Mouse (Mus musculus) midbrain, embryonic 11.5 days (tissue): ENCODE results near the gene Lect2. TPM values are rescaled to one million over a fixed set of nuclear protein-coding genes. Genes with fewer than 3 reads are reported as not detected.

Experiments
- ATAC-seq: fragments of 200-750 bp; cut with Nextera tagmentation; 2 replicates; pipeline ENCODE4 v1.8.0; 2017; ENCODE audit warnings: moderate TSS enrichment, moderate library complexity; ENCODE audit not compliant: low FRiP score
- DNase-seq: peaks from one replicate; pipeline ENCODE4 v3.0.0; 2015; ENCODE audit warnings: low spot score; ENCODE audit errors: missing footprints
- H3K27ac ChIP-seq: fragments of 300-500 bp; sonication (generic); 2 replicates; pipeline ENCODE4 v1.5.1; 2014; ENCODE audit warnings: low read depth, low read length
- H3K27me3 ChIP-seq: fragments of 300-500 bp; sonication (generic); 2 replicates; pipeline ENCODE4 v1.6.1; 2014; ENCODE audit warnings: mild to moderate bottlenecking, low read length, moderate library complexity, mixed read lengths; ENCODE audit not compliant: control insufficient read depth, insufficient read depth
- H3K36me3 ChIP-seq: fragments of 300-500 bp; sonication (generic); 2 replicates; pipeline ENCODE4 v1.6.1; 2014; ENCODE audit warnings: mild to moderate bottlenecking, low read length, moderate library complexity, mixed read lengths; ENCODE audit not compliant: control insufficient read depth, insufficient read depth
- H3K4me1 ChIP-seq: fragments of 300-500 bp; sonication (generic); 2 replicates; pipeline ENCODE4 v1.6.1; 2014; ENCODE audit warnings: low read length; ENCODE audit not compliant: control insufficient read depth, insufficient read depth
- H3K4me2 ChIP-seq: fragments of 300-500 bp; sonication (generic); 2 replicates; pipeline ENCODE4 v1.6.1; 2014; ENCODE audit warnings: mild to moderate bottlenecking, moderate library complexity
- H3K4me3 ChIP-seq: fragments of 300-500 bp; sonication (generic); 2 replicates; pipeline ENCODE4 v1.5.1; 2014; ENCODE audit warnings: low read depth, low read length
- H3K9ac ChIP-seq: fragments of 300-500 bp; sonication (generic); 2 replicates; pipeline ENCODE4 v1.6.1; 2014; ENCODE audit warnings: low read length
- H3K9me3 ChIP-seq: fragments of 300-500 bp; sonication (generic); 2 replicates; pipeline ENCODE4 v1.6.1; 2016; ENCODE audit warnings: low read length; ENCODE audit not compliant: control insufficient read depth
- WGBS: fragments of 180-500 bp; shearing (Covaris S2); extraction: QIAGEN DNeasy Blood & Tissue Kit; methylation state at CpG from one replicate; pipeline ENCODE4 v1.1.7; 2014; 5-methylcytosine and 5-hydroxymethylcytosine counted together
- polyA plus RNA-seq: library from polyadenylated mRNA; unstranded; fragments of >200 nt; fragmentation: Nextera tagmentation; extraction: Ambion mirVana; gene quantifications from 2 replicates; pipeline ENCODE4 v1.2.1, GENCODE M21; 2014

The Lect2 gene
- polyA plus RNA-seq, 1 experiment from 2014 or later: not detected

- H3K4me1 ChIP-seq: no peaks in the 10 kb centered on the region
- H3K36me3 ChIP-seq: no peaks in the 10 kb centered on the region
- H3K27me3 ChIP-seq: no peaks in the 10 kb centered on the region
- H3K4me3 ChIP-seq: no peak overlapping the region
- no peak overlapping the region for H3K4me2 ChIP-seq
- ATAC-seq (no peak), DNase-seq (peak; percentile 8)
- no peak overlapping the region for H3K9ac ChIP-seq
- no peaks in the 10 kb centered on the region; the same call in 1 of the 2 replicates for H3K9me3 ChIP-seq
- WGBS: 84% methylated on average over 4 of the region's 4 CpGs
- H3K27ac ChIP-seq: no peak overlapping the region
These were observed 19.3 kb downstream of the Lect2 start for GRCm38 (mm10) chr13:56529031-56529430.

DNA sequence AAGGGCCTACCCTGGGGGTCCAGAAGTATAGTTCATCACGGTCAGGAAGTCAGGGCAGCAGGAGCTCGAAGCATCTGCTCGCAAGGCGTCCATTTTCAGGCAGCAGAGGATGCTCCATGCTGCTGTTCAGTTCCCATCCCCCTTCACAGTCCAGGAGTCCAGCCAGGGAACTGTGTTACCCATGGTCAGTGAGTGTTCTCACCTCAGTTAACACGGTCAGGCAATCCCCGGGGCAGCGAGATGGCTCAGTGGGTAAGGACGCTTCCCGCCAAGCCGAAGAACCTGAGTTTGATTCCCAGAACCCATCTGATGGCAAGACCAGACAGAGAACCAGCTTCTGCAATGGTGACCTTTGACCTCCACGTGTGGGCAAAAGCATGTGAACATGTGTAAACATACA, 20.0 kb downstream of the Lect2 start:
- Histone ChIP-seq H3K27me3 (no peaks in the 10 kb centered on the region), H3K27ac (no peak overlapping the region), H3K9me3 (no peaks in the 10 kb centered on the region), H3K4me3 (no peak overlapping the region), H3K4me1 (no peaks in the 10 kb centered on the region), H3K36me3 (no peaks in the 10 kb centered on the region), H3K9ac (no peak overlapping the region), H3K4me2 (no peak overlapping the region)
- 92% methylated on average over 11 of the region's 11 CpGs for WGBS
- no peak for ATAC-seq
- no peak for DNase-seq

DNA sequence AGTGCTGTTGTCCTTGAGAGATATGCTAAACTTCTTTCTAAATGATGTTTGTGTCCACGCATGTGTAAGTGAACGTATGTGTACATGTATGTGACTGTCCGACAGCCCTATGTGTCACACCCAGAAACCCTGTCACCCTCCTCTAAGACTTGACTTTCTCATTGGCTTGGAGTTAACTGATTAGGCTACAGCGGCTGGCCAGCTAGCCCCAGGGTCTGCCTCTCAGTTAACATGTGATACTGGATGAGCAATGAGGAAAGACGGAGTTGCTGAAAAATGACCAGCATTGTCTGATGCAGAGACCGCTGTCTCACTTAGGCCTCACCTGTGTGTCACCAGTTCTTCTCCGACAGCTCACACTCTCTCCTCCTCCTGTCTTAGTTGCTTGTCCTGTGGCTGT, 20.5 kb downstream of the Lect2 start:
- Histone ChIP-seq H3K27me3 (no peaks in the 10 kb centered on the region), H3K9me3 (no peaks in the 10 kb centered on the region), H3K9ac (no peak overlapping the region), H3K36me3 (no peaks in the 10 kb centered on the region), H3K4me2 (no peak overlapping the region), H3K4me1 (peaks cover under 1% of the 10 kb centered on the region; the same call in 1 of the 2 replicates), H3K4me3 (no peak overlapping the region), H3K27ac (no peak overlapping the region)
- DNase-seq (no peak), ATAC-seq (no peak)
- WGBS: 94% methylated on average over 7 of the region's 7 CpGs

DNA sequence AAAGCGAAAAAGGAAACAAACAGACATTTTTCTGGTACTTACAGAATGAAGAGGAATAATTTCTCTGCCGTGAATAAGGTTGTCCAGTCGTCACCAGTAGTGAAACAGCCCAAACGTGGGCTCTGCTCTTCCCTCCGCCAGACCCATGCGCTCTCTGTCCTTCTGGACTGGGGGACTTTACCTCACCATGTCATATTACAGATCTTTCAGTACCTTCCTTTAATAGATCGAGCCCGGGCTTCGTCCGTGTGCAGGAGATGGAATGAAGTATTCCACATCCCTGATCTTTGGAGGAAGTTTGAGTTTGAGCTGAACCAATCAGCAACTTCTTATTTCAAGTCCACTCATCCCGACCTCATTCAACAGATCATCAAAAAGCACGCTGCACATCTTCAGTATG, 21.4 kb downstream of the Lect2 start:
- H3K27me3 ChIP-seq: no peaks in the 10 kb centered on the region

GRCm38 (mm10) chr13:56522821-56523167, 25.5 kb downstream of the Lect2 start:
- ATAC-seq: no peak
- H3K27ac ChIP-seq: no peak overlapping the region

More for the DNA sequence above, 21.4 kb downstream of the Lect2 start:
- DNase-seq (no peak), ATAC-seq (no peak)
- no peak overlapping the region for H3K4me3 ChIP-seq
- H3K9me3 ChIP-seq: no peaks in the 10 kb centered on the region
- 86% methylated on average over 12 of the region's 12 CpGs for WGBS
- no peak overlapping the region for H3K9ac ChIP-seq
- H3K36me3 ChIP-seq: no peaks in the 10 kb centered on the region
- H3K27ac ChIP-seq: no peak overlapping the region
- no peak overlapping the region for H3K4me2 ChIP-seq
- H3K4me1 ChIP-seq: peaks cover 2% of the 10 kb centered on the region; the same call in 1 of the 2 replicates

DNA sequence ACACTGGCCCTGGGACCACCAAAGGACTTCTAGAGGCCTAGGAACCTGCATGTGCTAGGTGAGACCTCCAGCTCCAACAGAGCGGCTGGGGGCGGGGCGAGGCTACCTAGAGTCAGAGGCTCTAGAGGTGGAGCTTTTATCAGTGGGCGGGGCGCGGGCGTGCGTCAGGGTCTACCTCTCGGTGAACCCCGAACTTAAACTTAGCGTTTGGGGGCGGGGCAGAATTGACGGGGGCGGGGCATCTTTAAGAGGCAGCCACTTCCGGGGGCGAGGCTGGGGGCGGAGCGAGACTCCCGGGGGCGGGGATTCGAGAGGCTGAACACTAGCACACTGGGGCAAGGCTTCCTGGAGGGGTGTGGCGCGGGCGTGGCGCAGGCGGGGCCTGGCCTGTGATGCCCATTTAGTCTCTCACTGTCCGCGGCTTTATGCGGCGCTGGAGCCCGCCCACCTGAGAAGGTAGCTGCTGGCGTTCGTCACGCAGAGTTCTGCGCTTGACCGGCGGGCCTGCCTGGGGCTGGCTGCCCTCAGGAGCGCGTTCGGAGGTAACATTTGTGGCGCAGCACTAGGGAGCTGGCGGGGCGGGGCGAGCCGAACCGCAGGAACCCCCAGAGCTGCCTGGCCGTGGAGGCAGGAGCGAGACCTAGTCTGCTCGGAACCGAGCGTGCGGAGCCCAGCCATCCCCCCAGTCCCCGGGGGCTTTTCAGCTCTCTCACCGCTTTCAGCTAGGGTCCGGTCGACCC, 26.1 kb downstream of the Lect2 start, which contains the start of gene Fbxl21:
Gene Fbxl21, plus strand, starts transcription at position 392 of the 740 bp plus-strand sequence.
- ATAC-seq (peak; percentile 97), DNase-seq (peak; percentile 99)
- H3K36me3 ChIP-seq: no peaks in the 10 kb centered on the region
- peak within 1 kb of the TSS; percentile 70 for H3K9ac ChIP-seq
- no peaks in the 10 kb centered on the region for H3K9me3 ChIP-seq
- no peak within 1 kb of the TSS for H3K27ac ChIP-seq
- 2% methylated on average over 52 of the region's 56 CpGs for WGBS
- H3K4me1 ChIP-seq: peaks cover 2% of the 10 kb centered on the region; the same call in 1 of the 2 replicates
- no peaks in the 10 kb centered on the region for H3K27me3 ChIP-seq
- peak within 1 kb of the TSS; percentile 68 for H3K4me3 ChIP-seq
- peak within 1 kb of the TSS; percentile 78 for H3K4me2 ChIP-seq

More at GRCm38 (mm10) chr13:56522821-56523167, 25.5 kb downstream of the Lect2 start:
- H3K4me3 ChIP-seq: peak overlapping the region; percentile 68
- no peaks in the 10 kb centered on the region for H3K9me3 ChIP-seq
- DNase-seq: no peak
- H3K27me3 ChIP-seq: no peaks in the 10 kb centered on the region
- H3K4me2 ChIP-seq: peak overlapping the region; percentile 78
- WGBS: 11% methylated on average over 8 of the region's 8 CpGs
- H3K4me1 ChIP-seq: peaks cover 2% of the 10 kb centered on the region; the same call in 1 of the 2 replicates
- peak overlapping the region; percentile 70 for H3K9ac ChIP-seq
- no peaks in the 10 kb centered on the region for H3K36me3 ChIP-seq

DNA sequence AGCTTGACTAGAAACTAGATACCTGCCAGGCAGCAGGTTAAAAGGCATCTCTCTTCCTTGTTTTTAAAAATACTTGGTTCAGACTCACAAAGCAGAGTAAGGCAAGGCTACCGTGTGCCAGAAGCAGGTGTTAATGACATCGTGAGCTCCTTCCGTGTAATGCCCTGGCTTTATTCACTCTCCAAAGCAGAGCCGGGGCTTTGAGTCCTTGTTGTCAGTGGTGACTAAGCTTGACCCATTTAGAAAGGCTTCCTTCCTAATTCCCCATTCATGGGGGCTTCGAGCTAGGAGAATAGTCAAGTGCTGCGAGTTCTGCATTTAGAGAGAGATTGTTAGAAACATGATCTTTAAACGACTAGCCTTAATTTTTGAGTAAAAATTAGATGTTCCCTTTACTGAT, 31.5 kb downstream of the Lect2 start:
- Histone ChIP-seq H3K36me3 (no peaks in the 10 kb centered on the region), H3K9me3 (no peaks in the 10 kb centered on the region), H3K4me1 (peaks cover 3% of the 10 kb centered on the region; the same call in 1 of the 2 replicates), H3K4me3 (no peak overlapping the region), H3K27ac (no peak overlapping the region), H3K4me2 (no peak overlapping the region), H3K9ac (no peak overlapping the region), H3K27me3 (no peaks in the 10 kb centered on the region)
- WGBS: 24% methylated on average over 7 of the region's 7 CpGs
- ATAC-seq: no peak
- no peak for DNase-seq

DNA sequence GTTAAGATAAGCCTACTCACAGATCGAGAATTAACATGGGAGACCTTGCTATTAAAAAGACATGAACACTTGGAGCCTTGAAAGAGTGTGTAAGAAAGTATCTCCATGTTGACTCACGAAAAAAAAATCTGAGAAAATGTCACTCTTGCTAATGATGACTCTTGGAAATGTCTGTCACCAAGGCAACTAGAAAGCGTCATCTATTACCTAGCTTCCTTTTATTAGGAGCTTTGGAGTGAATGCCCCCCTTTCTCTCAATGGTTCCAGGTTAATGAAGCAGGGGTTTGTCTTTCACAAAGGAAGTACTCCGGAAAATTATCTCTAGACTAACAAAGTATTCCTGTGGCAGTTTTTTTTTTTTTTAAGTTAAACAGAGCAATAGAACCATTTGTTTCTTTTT, 32.0 kb downstream of the Lect2 start:
- DNase-seq: no peak
- Histone ChIP-seq H3K27ac (no peak overlapping the region), H3K4me3 (no peak overlapping the region), H3K4me2 (no peak overlapping the region), H3K9ac (no peak overlapping the region), H3K9me3 (no peaks in the 10 kb centered on the region), H3K36me3 (no peaks in the 10 kb centered on the region), H3K27me3 (no peaks in the 10 kb centered on the region), H3K4me1 (peaks cover 3% of the 10 kb centered on the region; the same call in 1 of the 2 replicates)
- 70% methylated on average over 4 of the region's 4 CpGs for WGBS
- no peak for ATAC-seq

DNA sequence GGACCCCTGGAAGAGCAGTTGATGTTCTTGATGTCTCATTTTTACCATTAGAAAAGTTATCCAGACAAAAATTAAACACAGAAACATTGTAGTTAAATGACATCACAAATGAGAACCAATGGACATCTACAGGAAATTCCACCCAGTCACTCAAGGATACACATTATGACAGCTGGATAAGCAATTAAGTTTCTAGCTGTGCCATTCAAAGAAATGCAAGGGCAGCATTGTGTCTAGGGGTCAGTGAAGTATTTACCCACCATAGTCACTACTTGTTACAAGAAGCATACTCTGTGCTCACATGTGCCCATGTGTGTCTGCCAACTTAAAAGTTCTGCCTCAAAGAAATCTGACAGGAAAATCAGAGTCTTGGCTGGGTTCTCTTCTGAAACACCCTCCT, 34.7 kb downstream of the Lect2 start:
- peaks cover 3% of the 10 kb centered on the region; the same call in 1 of the 2 replicates for H3K4me1 ChIP-seq
- DNase-seq (no peak), ATAC-seq (no peak)
- no peaks in the 10 kb centered on the region for H3K9me3 ChIP-seq
- H3K9ac ChIP-seq: no peak overlapping the region
- H3K4me3 ChIP-seq: no peak overlapping the region
- no peaks in the 10 kb centered on the region for H3K27me3 ChIP-seq
- H3K36me3 ChIP-seq: no peaks in the 10 kb centered on the region
- H3K27ac ChIP-seq: no peak overlapping the region
- no peak overlapping the region for H3K4me2 ChIP-seq
